Mouse (Mus musculus): ENCODE data around the gene Il22ra2.

DNA sequence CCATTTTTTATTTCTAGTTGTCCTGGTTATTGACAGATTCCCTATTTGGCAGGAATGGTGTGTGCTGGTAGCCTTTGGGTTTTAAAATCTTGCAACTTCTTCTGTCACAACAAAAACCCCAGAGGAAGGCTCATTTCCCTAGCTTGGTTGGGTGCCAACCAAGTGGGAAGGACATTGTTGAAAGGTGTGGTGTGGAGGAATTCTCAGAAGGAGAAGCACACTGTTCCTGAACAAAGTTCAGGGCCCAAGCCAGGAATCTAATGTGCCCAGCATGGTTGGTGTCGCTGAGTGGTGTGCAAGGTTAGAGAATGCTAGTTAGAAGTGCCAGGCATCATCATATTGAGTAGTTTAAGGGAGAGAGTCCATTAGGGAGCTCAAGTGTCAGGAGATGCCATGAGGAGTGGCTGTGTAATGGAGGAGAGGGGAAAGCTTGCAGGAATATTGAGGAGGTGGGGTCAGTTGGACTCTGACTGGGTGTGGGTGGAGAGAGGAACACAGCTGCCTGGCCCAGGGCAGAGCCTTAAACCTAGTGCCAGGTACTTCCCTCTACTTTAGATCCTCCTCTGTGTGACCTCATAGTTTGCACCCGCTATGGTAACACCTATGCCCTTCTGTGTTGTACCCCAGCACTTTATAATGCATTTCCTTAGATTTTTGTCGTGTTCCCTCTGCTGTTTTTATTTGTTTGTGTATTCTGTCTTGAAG is 27.4 kb upstream of the Il22ra2 start:
- no peak for TF ChIP-seq CTCF (IDR thresholded peaks at IDR 0.05)
- TF ChIP-seq EP300 (IDR thresholded peaks at IDR 0.05), result no peak
